In the genomic region with DNA sequence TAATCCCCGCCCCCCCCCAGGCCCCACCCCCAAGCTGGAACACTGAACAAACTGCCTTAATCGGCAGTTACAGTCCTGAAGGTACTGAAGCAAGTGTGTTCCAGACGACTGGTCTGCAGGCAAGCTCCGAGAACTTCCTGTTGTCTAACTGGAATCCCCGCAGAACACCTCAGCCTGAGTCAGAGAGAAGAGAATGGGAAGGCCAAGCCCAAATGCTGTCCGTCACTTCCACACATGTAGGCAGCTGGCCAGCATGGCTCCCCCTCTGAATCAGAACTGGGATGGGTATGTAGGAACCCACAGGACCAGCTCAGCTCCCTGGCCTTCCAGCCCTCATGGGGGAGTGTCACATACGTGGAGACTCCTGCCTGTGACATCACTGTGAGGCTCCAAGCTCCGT, we compare ENCODE assay signal across 15 mouse cellular contexts. TPM values are rescaled to one million over a fixed set of nuclear protein-coding genes. Genes with fewer than 3 reads are reported as not detected.
A peak's percentile ranks its signal among the peaks of the same experiment; 100 is the strongest.
DNase-seq lines count a peak whose midpoint lies in the region; TF ChIP-seq lines count a peak whose summit lies in the region.
"Had no signal": no experiment of that assay in that cellular context is flagged by ENCODE, and none has a peak within 500 bp of the region (broad histone marks: within the 10 kb centered on the region; RNA-seq: fewer than 3 reads in every experiment).

No protein-coding gene starts in this region.

- 0 out of 2 replicates have a peak, but pooled peaks have one; percentile 12 for TF ChIP-seq POLR2A in lung, adult 2 months (IDR thresholded peaks at IDR 0.05; ENCODE audit: borderline replicate concordance, extremely low read depth, low read depth, low read length)

- intact Hi-C loops in gastrocnemius, postnatal 36 days (cut with DNase I) = no loop called here

- H3K4me1 ChIP-seq in lung, adult 2 months (ENCODE audit: control insufficient read depth, insufficient read depth, low read length) = peaks cover 55% of the 10 kb centered on the region

- no peak for TF ChIP-seq CTCF in lung, adult 2 months (IDR thresholded peaks at IDR 0.05; ENCODE audit: insufficient read depth, low read length)

- DNase-seq in lung, adult 2 months = no peak
- DNase-seq in lung, postnatal 10 days = no peak
- DNase-seq in NIH3T3 (ENCODE audit: low read depth) = peak; percentile 93
- DNase-seq in adrenal gland, postnatal 36 days = peak; percentile 84 to 85
- DNase-seq in kidney, postnatal 14 days = peak; percentile 50
- DNase-seq in gastrocnemius, postnatal 36 days = no peak
- no peak for DNase-seq in embryo, embryonic 10.5 days (ENCODE audit: low spot score)
- DNase-seq: cerebellum, postnatal 14 days; forebrain, postnatal 0 days; heart, postnatal 10 days had no signal

- WGBS in lung, adult 2 months = 25% methylated on average over 8 of the region's 8 CpGs

- H3K4me3 ChIP-seq in lung, adult 2 months (replicated peaks; ENCODE audit: extremely low read depth, low read depth, low read length) = no peak overlapping the region
- H3K4me3 ChIP-seq: embryonic facial prominence, embryonic 15.5 days; liver, embryonic 15.5 days; megakaryocyte, embryonic 14.5 days had no signal

RNA-seq across cellular contexts. Expression of gene Cpsf4l, which starts 20.1 kb away (rescaled TPM):
- polyA plus RNA-seq in lung, adult 2 months (2012; rRNA removed) = 0.09 TPM in 1 of 2 replicates, not detected in the other
- under 1 TPM; 0.23 to 0.76 TPM for total RNA-seq in adrenal gland, postnatal 36 days (2021)
- not detected for total RNA-seq in gastrocnemius, postnatal 36 days (2021)
- total RNA-seq: forebrain, postnatal 0 days; gastrocnemius, postnatal 4 days; heart, postnatal 10 days; monocyte, adult 5-6 weeks had no signal
- polyA plus RNA-seq: liver, embryonic 15.5 days had no signal

RNA-seq across cellular contexts. Expression of gene Cdc42ep4, which starts 21.8 kb away (rescaled TPM):
- polyA plus RNA-seq in lung, adult 2 months (2012; rRNA removed) = 80.4 and 115 TPM in 2 replicates
- total RNA-seq in adrenal gland, postnatal 36 days (2021) = 100 to 1,000 TPM; 128 to 136 TPM
- 1 to 10 TPM; 4.9 to 6.8 TPM for total RNA-seq in gastrocnemius, postnatal 36 days (2021)

RNA-seq across cellular contexts. Expression of gene D11Wsu47e, which starts 45.7 kb away (rescaled TPM):
- polyA plus RNA-seq in lung, adult 2 months (2012; rRNA removed) = 6.2 and 7.1 TPM in 2 replicates
- total RNA-seq in adrenal gland, postnatal 36 days (2021) = 10 to 100 TPM; 13.4 to 18.7 TPM
- total RNA-seq in gastrocnemius, postnatal 36 days (2021) = 1 to 10 TPM; 3.4 to 3.8 TPM

RNA-seq across cellular contexts. Expression of gene Fam104a, which starts 46.0 kb away (rescaled TPM):
- 21.2 and 31.7 TPM in 2 replicates for polyA plus RNA-seq in lung, adult 2 months (2012; rRNA removed)
- total RNA-seq in adrenal gland, postnatal 36 days (2021) = 10 to 100 TPM; 32.0 to 39.7 TPM
- 10 to 100 TPM; 26.7 to 27.6 TPM for total RNA-seq in gastrocnemius, postnatal 36 days (2021)

Comparison
In these comparisons a context has a peak if more than half of its experiments do, and no peak if none do; other contexts are left out.
1. DNase-seq: peak in NIH3T3 (single experiment), adrenal gland, postnatal 36 days (2 of 2) and kidney, postnatal 14 days (single experiment); none in lung, adult 2 months (single experiment), lung, postnatal 10 days (single experiment), gastrocnemius, postnatal 36 days (0 of 2) and embryo, embryonic 10.5 days (single experiment).
2. RNA of gene Cdc42ep4, which starts 21.8 kb away (total RNA-seq): 128 to 136 TPM in adrenal gland, postnatal 36 days; 4.9 to 6.8 TPM in gastrocnemius, postnatal 36 days; every median in the first group is over 10 times any median in the second.